Mouse (Mus musculus): ENCODE data around the gene Zfp292.

DNA sequence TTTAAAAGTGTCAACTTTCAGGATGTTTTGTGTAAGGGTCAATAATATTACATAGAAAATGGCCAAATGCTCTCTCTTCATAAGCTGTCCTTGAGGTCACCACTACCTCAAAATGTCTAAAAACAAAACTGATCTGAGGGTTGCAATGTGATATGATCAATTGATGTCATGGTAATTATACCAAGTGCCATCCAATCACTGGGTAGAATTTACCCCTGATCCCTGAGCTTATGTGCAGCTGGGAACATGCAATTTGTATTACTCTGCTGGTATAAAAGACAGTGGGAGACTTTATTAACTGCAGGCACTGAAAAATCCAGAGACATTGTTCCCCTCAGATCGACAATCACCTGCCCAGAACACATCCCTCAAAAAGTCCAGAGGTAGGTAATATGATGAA lies 10.7 kb upstream of the Zfp292 start, which contains the start of gene Cga:
- TF ChIP-seq POLR2A (IDR thresholded peaks at IDR 0.05; ENCODE audit: control insufficient read depth, low read depth, low read length), result no peak
- no peak for TF ChIP-seq CTCF (IDR thresholded peaks at IDR 0.05; ENCODE audit: control insufficient read depth, insufficient read depth, insufficient replicate concordance, low read depth, low read length)

All from testis, adult 2 months (tissue).